Mouse (Mus musculus) E14TG2a.4 (cell line): ENCODE results near the gene Spef1.

Experiments used
- H3K27me3 ChIP-seq: 2 replicates; pipeline ENCODE4 v1.6.1; 2014; ENCODE audit warnings: low read length, control low read depth; ENCODE audit not compliant: insufficient read depth
- H3K36me3 ChIP-seq: 2 replicates; pipeline ENCODE4 v1.6.1; 2014; ENCODE audit warnings: low read length, control low read depth; ENCODE audit not compliant: insufficient read depth
- H3K4me1 ChIP-seq: replicated peaks from 2 replicates; pipeline ENCODE4 v1.6.1; 2014; ENCODE audit warnings: low read depth, low read length, control low read depth
- H3K4me3 ChIP-seq: replicated peaks from 2 replicates; pipeline ENCODE4 v1.5.1; 2014; ENCODE audit warnings: mild to moderate bottlenecking, low read length
- H3K9me3 ChIP-seq: 2 replicates; pipeline ENCODE4 v1.6.1; 2014; ENCODE audit warnings: low read length, control low read depth
- CTCF ChIP-seq: conservative IDR thresholded peaks from 2 replicates; pipeline ENCODE4 v1.5.1; 2014; ENCODE audit warnings: low read length
- NANOG ChIP-seq: IDR thresholded peaks from 2 replicates; pipeline ENCODE4 v1.6.1; 2014; ENCODE audit warnings: borderline replicate concordance, low read length, mixed read lengths
- POU5F1 ChIP-seq: IDR thresholded peaks from 2 replicates; pipeline ENCODE4 v1.6.1; 2014; ENCODE audit warnings: low read length, borderline replicate concordance

Spef1 gene

DNA sequence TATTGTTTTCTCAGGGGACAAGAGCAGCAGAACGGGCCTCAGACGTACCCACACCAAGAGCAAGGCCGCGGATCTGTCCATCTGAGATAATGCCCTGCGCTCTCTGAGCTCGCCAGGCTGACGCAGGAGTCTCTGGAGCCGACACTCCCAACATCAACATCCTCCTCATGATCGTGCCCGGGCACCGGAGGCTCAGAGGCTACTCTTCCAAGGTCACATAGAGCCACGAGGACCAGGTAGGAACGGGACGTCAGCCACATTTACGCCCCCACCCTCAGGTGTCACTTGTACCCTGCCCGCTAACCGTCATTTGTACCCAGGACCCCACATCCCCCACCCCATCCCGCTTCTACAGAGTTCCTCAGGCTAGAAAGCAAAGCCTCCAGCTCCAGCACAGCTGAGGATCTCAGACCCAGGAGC lies 27.6 kb downstream of the Spef1 start:
- H3K4me3 ChIP-seq, result peak overlapping the region; percentile 93
- H3K27me3 ChIP-seq, result no peaks in the 10 kb centered on the region
- TF ChIP-seq POU5F1 (no peak), CTCF (no peak), NANOG (no peak)
- peaks cover 64% of the 10 kb centered on the region for H3K4me1 ChIP-seq
- peaks cover 44% of the 10 kb centered on the region for H3K36me3 ChIP-seq
- H3K9me3 ChIP-seq, result no peaks in the 10 kb centered on the region

DNA sequence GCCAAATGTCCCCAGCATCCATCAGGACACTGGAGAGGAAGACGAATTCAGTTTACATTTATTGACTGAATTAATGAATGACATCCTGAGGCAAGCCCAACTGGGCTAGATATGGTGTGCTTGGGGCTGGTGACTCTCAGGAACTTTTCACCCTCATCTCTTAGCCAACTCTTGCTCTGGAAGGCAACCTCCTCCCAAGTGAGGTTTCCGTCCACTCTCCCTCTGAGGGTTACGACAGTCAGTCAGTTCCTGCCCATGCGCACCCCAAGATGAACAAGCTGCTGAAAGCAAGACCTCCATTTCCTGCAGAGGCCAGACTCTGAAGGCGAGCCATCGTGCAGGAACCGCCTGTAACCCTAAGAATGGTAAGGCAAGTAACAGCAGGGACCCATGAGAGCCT lies 30.1 kb downstream of the Spef1 start:
- no peak overlapping the region for H3K4me3 ChIP-seq
- no peaks in the 10 kb centered on the region for H3K9me3 ChIP-seq
- no peak for TF ChIP-seq POU5F1
- TF ChIP-seq NANOG, result no peak
- TF ChIP-seq CTCF, result no peak
- H3K4me1 ChIP-seq, result peaks cover 87% of the 10 kb centered on the region
- no peaks in the 10 kb centered on the region for H3K27me3 ChIP-seq
- H3K36me3 ChIP-seq, result peaks cover 69% of the 10 kb centered on the region

DNA sequence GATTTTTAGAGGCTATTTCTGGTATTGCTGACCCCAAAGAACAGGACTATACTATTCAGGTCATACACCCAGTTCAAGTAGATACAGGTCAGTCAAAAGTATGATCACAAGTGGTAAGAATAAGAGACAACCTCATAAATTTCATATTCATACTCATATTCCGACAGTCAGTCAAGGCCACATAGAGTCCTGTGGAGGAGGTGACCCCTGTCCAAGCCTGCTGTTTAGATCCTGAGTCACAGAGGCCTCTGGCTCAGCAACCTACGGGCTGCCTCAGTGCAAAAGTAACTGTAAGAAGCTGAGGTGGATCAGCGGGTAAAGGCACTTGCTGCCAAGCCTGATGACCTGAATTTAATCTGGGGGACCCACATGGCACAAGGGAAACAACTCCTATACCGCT lies 33.0 kb downstream of the Spef1 start:
- no peaks in the 10 kb centered on the region for H3K27me3 ChIP-seq
- H3K4me1 ChIP-seq, result peaks cover 93% of the 10 kb centered on the region
- H3K9me3 ChIP-seq, result no peaks in the 10 kb centered on the region
- no peak overlapping the region for H3K4me3 ChIP-seq
- H3K36me3 ChIP-seq, result peaks cover 98% of the 10 kb centered on the region
- TF ChIP-seq POU5F1, result no peak
- TF ChIP-seq NANOG, result no peak
- TF ChIP-seq CTCF, result no peak

DNA sequence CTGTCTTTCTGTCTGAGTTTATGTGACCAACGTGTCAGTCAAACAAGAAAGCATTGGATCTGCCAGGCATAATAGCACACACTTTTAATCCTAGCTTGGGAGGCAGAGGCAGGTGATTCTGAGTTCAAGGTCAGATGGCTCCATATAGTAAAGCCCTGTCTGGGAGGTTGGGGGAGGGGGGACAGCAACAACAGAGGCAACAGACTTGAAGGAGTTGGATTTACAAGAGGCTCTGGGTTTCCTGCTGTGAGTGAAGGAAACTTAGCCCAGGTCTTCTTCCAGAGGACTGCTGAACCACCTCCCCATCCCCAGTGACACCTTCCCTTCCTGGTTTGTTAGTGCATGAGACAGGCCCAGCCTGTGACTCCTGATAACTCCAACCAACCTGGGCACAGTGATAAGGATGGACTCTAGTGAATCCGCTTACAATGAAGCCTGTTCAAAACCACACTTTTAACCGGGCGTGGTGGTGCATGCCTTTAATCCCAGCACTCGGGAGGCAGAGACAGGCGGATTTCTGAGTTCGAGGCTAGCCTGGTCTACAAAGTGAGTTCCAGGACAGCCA lies 34.8 kb downstream of the Spef1 start:
- TF ChIP-seq NANOG (no peak), CTCF (no peak), POU5F1 (no peak)
- Histone ChIP-seq H3K27me3 (no peaks in the 10 kb centered on the region), H3K9me3 (no peaks in the 10 kb centered on the region), H3K4me3 (no peak overlapping the region), H3K4me1 (peaks cover 85% of the 10 kb centered on the region), H3K36me3 (peaks cover 99% of the 10 kb centered on the region)

DNA sequence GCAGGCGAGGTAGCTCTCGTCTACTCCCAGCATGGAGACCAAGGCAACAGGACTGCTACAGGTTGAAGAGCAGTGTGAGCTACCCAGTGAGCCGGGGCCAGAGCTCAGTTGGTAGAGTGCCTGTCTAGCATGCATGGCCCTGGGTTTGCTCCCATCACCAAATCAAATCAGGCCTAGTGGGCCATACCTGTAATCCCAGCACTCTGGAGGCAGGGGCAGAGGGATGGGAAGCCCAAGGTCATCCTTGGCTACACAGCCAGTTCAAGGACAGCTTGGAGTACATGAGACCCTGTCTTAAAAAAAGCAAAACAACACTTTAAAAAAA lies 37.9 kb downstream of the Spef1 start:
- no peak for TF ChIP-seq POU5F1
- TF ChIP-seq CTCF, result no peak
- no peak for TF ChIP-seq NANOG
- Histone ChIP-seq H3K36me3 (peaks cover 92% of the 10 kb centered on the region), H3K4me1 (peaks cover 86% of the 10 kb centered on the region), H3K4me3 (no peak overlapping the region), H3K9me3 (no peaks in the 10 kb centered on the region), H3K27me3 (peaks cover 5% of the 10 kb centered on the region; the same call in 1 of the 2 replicates)

DNA sequence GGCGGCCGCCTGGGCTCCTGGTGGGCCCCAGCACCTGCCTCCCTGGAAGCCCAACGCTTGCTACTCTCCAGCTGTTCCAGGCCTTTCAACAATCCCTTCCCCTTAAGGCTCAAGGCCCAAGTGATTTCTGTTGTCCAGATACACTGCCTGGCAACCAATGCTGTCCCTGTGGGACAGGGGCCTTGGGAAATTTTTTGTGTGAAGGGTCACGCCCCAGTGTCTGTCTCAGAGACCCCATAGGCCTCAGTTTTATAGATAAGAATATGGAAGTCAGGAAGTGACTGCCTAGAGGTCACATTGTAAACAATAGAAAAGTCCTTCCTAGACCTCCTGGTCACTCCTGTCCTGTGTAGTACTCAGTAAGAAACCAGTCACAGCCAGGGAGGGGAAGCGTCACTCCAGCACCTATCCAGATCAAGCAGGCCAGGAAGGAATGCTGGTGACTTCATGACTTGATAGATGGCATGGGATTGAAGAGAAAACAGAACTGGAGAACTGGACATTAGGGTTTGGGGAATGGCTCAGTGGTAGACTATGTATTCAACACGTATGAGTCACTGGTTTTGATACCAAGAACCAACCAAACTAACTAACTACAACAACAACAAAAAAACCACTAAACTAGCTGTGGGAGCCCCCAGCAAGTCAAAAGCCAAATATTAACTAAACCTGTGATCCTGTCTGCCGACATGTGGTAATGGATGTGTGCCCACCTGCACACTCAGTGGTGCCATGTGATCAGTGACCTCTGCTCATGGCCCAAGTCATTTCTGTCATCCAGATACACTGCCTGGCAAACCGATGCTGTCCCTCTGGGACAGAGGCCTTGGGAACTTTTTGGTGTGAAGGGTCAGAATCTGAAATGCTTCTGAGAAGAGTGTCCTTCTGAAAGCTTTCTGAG lies 38.5 kb downstream of the Spef1 start:
- peaks cover 89% of the 10 kb centered on the region for H3K36me3 ChIP-seq
- peaks cover 84% of the 10 kb centered on the region for H3K4me1 ChIP-seq
- H3K4me3 ChIP-seq, result no peak overlapping the region
- H3K9me3 ChIP-seq, result no peaks in the 10 kb centered on the region
- TF ChIP-seq CTCF, result no peak
- TF ChIP-seq POU5F1, result no peak
- no peak for TF ChIP-seq NANOG
- peaks cover 9% of the 10 kb centered on the region for H3K27me3 ChIP-seq

DNA sequence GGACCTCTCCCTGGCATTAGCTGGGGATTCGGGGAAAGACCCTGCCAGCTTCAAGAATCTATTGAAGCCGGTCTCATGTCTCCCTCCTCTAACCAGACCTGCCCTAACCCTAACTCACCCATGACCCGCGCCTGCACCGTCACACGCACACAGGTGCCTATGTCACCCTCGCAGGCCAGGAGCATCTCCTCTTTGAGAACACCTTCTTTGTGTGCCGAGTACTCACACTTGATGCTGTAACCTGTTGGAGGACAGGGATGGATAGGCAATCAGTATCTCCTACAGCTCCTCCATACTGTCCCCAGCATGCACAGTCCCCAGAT lies 40.1 kb downstream of the Spef1 start:
- peaks cover 78% of the 10 kb centered on the region for H3K36me3 ChIP-seq
- peaks cover 24% of the 10 kb centered on the region for H3K27me3 ChIP-seq
- H3K4me3 ChIP-seq, result no peak overlapping the region
- no peaks in the 10 kb centered on the region for H3K9me3 ChIP-seq
- TF ChIP-seq POU5F1 (no peak), NANOG (no peak), CTCF (no peak)
- H3K4me1 ChIP-seq, result peaks cover 82% of the 10 kb centered on the region

DNA sequence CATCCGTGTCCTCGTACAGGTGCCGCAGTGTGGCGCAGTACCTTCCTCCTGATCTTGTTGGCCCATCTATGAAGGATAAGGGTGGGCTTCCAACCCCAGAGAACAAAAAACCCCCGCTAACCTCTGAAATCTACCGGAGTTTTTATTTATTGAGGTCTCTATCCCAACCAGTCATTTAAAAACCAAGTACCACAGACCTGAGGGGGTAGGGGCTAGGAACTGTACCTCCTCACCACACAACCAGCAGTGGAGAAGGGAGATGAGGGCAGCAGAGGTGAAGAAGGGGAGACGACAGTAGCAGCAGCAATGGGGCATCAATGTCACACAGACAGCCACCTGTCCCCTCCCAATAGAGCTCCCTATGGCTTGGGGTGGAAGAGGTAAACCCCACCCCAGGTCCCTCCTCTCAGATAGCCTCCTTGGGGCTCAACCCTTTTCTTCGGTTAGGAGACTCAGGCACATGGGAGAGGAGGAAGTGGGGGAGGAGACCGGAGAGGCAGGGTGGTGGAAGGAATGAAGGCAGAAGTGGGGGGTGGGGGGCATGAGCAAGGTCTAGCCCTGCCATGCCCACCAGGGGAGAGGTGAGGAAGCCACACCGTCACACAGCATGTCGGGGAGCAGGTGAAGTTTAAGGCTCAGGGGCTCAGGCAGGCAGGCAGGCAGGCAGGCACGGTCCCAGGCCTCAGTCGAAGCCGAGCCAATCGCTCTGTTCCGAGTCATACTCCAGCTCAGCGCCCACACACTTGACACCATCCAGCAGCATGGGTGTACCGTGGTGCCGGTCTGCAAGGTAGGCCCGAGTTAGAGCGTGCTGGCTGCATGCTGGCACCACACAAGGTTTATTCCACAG lies 40.7 kb downstream of the Spef1 start:
- Histone ChIP-seq H3K27me3 (peaks cover 29% of the 10 kb centered on the region), H3K36me3 (peaks cover 72% of the 10 kb centered on the region), H3K4me3 (no peak overlapping the region), H3K4me1 (peaks cover 82% of the 10 kb centered on the region), H3K9me3 (no peaks in the 10 kb centered on the region)
- TF ChIP-seq CTCF (no peak), POU5F1 (no peak), NANOG (no peak)
